Mouse (Mus musculus) liver, embryonic 16.5 days (tissue): ENCODE measurements around the gene Fcrls. TPM values are rescaled to one million over a fixed set of nuclear protein-coding genes. Genes with fewer than 3 reads are reported as not detected.

Experiments used
- ATAC-seq: fragments of 200-750 bp; cut with Nextera tagmentation; 2 replicates; pipeline ENCODE4 v1.8.0; 2017; ENCODE audit warnings: low read depth, mild to moderate bottlenecking, moderate number of reproducible peaks, moderate library complexity
- H3K27ac ChIP-seq: fragments of 300-500 bp; sonication (generic); 2 replicates; pipeline ENCODE4 v1.5.1; 2014; ENCODE audit warnings: mild to moderate bottlenecking, low read length
- H3K27me3 ChIP-seq: fragments of 300-500 bp; sonication (generic); 2 replicates; pipeline ENCODE4 v1.6.1; 2014; ENCODE audit warnings: low read depth, low read length, mixed read lengths; ENCODE audit not compliant: control insufficient read depth, insufficient read depth
- H3K36me3 ChIP-seq: fragments of 300-500 bp; sonication (generic); 2 replicates; pipeline ENCODE4 v1.6.1; 2014; ENCODE audit warnings: mild to moderate bottlenecking; ENCODE audit not compliant: control insufficient read depth, insufficient read depth
- H3K4me1 ChIP-seq: fragments of 300-500 bp; sonication (generic); 2 replicates; pipeline ENCODE4 v1.6.1; 2014; ENCODE audit warnings: low read depth, low read length, mixed read lengths; ENCODE audit not compliant: control insufficient read depth
- H3K4me2 ChIP-seq: fragments of 300-500 bp; sonication (generic); 2 replicates; pipeline ENCODE4 v1.6.1; 2014; ENCODE audit warnings: low read depth, low read length, mixed read lengths
- H3K4me3 ChIP-seq: fragments of 300-500 bp; sonication (generic); 2 replicates; pipeline ENCODE4 v1.5.1; 2014; ENCODE audit warnings: low read depth, mild to moderate bottlenecking, low read length
- H3K9ac ChIP-seq: fragments of 300-500 bp; sonication (generic); 2 replicates; pipeline ENCODE4 v1.6.1; 2014; ENCODE audit warnings: low read depth, low read length
- H3K9me3 ChIP-seq: fragments of 300-500 bp; sonication (generic); replicated peaks from 2 replicates; pipeline ENCODE4 v1.6.1; 2016; ENCODE audit warnings: low read length; ENCODE audit not compliant: control insufficient read depth
- WGBS: fragments of 180-500 bp; shearing (Covaris S2); extraction: QIAGEN DNeasy Blood & Tissue Kit; methylation state at CpG from one replicate; pipeline ENCODE4 v1.1.7; 2014; ENCODE audit not compliant: insufficient replicate concordance; 5-methylcytosine and 5-hydroxymethylcytosine counted together
- polyA plus RNA-seq: library from polyadenylated mRNA; unstranded; fragments of >200 nt; fragmentation: Nextera tagmentation; extraction: Ambion mirVana; gene quantifications from 2 replicates; pipeline ENCODE4 v1.2.1, GENCODE M21; 2015

Fcrls gene
- 0.54 and 0.74 TPM in 2 replicates for polyA plus RNA-seq

DNA sequence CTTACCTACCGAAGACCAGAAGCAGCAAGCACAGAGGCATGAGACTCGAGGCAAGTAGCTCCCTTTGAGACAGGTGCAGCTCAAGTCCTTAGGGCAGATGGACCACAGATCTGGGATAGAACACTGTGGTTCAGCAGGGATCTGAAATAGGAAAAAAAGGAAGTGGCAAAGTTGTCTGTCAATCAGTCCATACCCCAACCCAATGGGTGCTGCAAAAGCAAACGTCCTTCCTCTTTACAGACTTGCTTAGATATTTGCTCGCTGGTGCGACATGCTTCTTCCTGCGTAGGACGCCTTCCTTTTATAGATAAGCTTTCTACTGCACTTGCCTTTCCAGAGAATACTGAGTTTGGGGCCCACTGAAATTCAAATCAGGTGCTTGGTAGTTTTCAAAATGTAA lies at the start of gene Fcrls:
Gene Fcrls (minus strand): TSS at position 303 of the 400 bp plus-strand sequence.
- Histone ChIP-seq H3K9me3 (no peaks in the 10 kb centered on the region), H3K4me2 (no peak within 1 kb of the TSS), H3K4me1 (no peaks in the 10 kb centered on the region), H3K4me3 (no peak within 1 kb of the TSS), H3K9ac (no peak within 1 kb of the TSS), H3K36me3 (no peaks in the 10 kb centered on the region), H3K27ac (no peak within 1 kb of the TSS), H3K27me3 (no peaks in the 10 kb centered on the region)
- no peak for ATAC-seq
- 13% methylated on average over 7 of the region's 7 CpGs for WGBS

DNA sequence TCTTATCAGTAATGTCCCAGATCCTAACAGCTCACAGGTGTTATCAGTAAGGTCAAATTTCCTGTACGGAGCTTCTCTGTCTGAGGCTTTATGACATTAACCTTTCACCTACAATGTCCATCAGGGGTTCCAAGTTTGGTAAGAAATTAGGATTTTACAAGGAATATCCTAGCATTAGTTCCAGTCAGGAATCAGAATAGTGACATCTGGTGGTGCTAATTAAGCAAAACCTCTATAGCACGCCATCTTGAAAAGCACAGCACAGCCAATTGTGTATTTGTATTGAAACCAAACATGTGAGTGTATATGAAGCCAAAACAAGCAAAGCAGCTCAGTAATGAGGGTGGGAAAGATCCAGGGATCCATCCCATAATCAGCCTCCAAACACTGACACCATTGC lies 46.4 kb upstream of the Fcrls start:
- no peak overlapping the region for H3K4me3 ChIP-seq
- H3K4me1 ChIP-seq: no peaks in the 10 kb centered on the region
- no peak overlapping the region for H3K9ac ChIP-seq
- no peak for ATAC-seq
- no peaks in the 10 kb centered on the region for H3K9me3 ChIP-seq
- H3K4me2 ChIP-seq: no peak overlapping the region
- no peaks in the 10 kb centered on the region for H3K36me3 ChIP-seq
- no peaks in the 10 kb centered on the region for H3K27me3 ChIP-seq
- 56% methylated on average over 2 of the region's 2 CpGs for WGBS
- no peak overlapping the region for H3K27ac ChIP-seq

DNA sequence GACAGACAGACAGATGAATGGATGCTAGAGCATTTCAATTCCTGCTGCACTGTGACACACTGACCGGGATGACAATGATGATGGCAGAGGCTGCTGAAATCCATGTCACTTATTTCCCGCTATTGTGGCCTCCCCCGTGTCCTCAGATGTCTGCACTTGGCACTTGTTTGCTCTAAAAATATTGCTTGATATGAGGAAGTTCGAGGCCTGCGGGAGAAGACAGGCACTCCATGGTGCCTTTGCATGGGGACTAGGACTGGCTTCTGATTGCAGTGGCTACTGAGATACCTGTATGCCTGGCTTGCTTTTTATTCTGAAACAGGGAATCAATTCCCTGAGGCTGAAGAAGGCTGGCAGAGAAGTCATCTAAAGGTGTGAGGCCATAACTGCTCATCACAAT lies 36.4 kb upstream of the Fcrls start:
- Histone ChIP-seq H3K36me3 (no peaks in the 10 kb centered on the region), H3K27me3 (no peaks in the 10 kb centered on the region), H3K4me2 (no peak overlapping the region), H3K9ac (no peak overlapping the region), H3K27ac (no peak overlapping the region), H3K9me3 (no peaks in the 10 kb centered on the region), H3K4me1 (no peaks in the 10 kb centered on the region), H3K4me3 (no peak overlapping the region)
- WGBS: 36% methylated on average over 5 of the region's 5 CpGs
- ATAC-seq: no peak

DNA sequence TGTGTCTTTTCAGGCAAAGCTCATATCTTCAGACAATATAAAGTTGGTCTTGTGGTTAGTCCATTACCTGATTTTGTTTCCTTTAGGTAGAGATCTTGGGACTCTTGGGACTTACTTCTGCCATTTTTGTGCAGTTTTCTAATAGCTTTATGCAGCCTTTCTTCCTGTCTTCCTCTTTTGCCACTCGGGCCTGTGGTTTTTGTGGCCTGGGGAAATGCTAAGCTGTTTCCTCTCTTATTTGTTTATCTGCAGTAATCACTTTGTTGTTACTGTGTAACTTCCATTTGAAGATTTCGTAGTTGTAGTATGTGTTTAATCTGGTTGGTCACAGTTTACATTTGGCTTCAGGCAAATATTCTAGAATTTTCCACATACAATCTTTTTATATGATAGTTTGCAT lies 10.8 kb upstream of the Fcrls start:
- H3K27ac ChIP-seq: no peak overlapping the region
- no peak overlapping the region for H3K4me2 ChIP-seq
- H3K27me3 ChIP-seq: no peaks in the 10 kb centered on the region
- 10% methylated on average over 2 of the region's 2 CpGs for WGBS
- H3K36me3 ChIP-seq: no peaks in the 10 kb centered on the region
- no peaks in the 10 kb centered on the region for H3K9me3 ChIP-seq
- ATAC-seq: no peak
- H3K9ac ChIP-seq: no peak overlapping the region
- H3K4me3 ChIP-seq: no peak overlapping the region
- no peaks in the 10 kb centered on the region for H3K4me1 ChIP-seq

DNA sequence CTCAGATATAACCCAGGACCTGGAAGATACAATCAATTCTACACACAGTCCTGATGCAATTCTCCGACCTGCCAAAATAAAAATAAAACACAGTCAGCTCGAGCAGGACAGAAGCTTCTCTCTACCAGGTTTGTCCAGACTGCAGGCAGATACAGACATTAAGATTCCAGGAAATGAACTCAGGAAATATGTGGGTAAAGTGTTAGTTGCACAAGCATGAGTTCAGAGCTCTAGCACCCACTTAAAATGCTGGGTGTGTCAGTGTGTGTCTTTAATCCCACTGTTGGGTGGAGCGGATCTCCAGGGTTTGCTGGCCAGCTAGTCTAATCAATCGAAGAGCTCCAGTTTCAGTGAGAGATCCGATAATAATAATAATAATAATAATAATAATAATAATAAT lies 3.0 kb upstream of the Fcrls start:
- no peaks in the 10 kb centered on the region for H3K9me3 ChIP-seq
- H3K27me3 ChIP-seq: no peaks in the 10 kb centered on the region
- WGBS: 33% methylated on average over 5 of the region's 5 CpGs
- no peaks in the 10 kb centered on the region for H3K4me1 ChIP-seq
- no peaks in the 10 kb centered on the region for H3K36me3 ChIP-seq
- H3K27ac ChIP-seq: no peak overlapping the region
- H3K4me2 ChIP-seq: no peak overlapping the region
- H3K4me3 ChIP-seq: no peak overlapping the region
- ATAC-seq: no peak
- H3K9ac ChIP-seq: no peak overlapping the region

DNA sequence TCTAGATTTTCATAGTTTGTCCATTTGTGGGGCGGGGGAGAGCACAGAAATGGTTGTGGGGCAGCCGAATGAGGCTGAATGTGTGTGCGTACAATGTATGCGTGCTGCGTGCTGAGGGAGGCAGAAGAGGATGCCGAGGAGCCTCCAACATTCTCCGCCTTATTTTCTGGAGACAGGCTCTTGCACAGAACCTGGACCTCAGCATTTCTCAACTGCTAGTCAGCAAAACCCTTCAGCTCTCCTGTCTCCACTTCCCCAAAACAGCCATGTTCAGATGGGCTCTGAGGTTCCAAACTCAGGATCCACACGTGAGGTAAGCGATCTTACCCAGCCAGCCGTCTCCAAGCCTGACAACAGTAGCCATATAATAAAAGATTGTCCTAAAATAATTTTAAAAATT lies 8.3 kb downstream of the Fcrls start:
- Histone ChIP-seq H3K9ac (no peak overlapping the region), H3K9me3 (no peaks in the 10 kb centered on the region), H3K4me2 (no peak overlapping the region), H3K27ac (no peak overlapping the region), H3K36me3 (no peaks in the 10 kb centered on the region), H3K4me1 (no peaks in the 10 kb centered on the region), H3K4me3 (no peak overlapping the region), H3K27me3 (no peaks in the 10 kb centered on the region)
- no peak for ATAC-seq
- 63% methylated on average over 10 of the region's 10 CpGs for WGBS

DNA sequence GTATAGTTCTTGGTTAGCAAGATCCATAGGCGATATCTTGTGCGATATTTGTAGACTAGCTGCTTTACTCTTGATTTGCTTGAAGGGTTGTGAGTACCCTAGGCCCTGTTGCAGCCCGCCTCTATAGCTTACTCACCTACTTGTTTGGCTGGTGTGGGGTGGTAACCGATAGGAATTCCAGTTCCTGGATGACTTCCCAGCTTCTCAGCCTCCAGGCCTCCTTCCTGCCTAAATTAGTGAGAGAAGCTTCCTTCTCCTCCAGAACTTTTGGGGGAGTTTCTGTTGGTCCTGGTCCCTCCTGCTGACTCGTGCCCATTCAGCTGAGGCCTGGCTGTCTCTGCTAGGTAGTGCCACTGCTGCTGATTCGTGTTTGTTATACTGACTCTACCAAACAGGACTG lies 14.0 kb downstream of the Fcrls start:
- no peaks in the 10 kb centered on the region for H3K9me3 ChIP-seq
- H3K27ac ChIP-seq: no peak overlapping the region
- no peaks in the 10 kb centered on the region for H3K4me1 ChIP-seq
- no peak for ATAC-seq
- H3K36me3 ChIP-seq: no peaks in the 10 kb centered on the region
- H3K9ac ChIP-seq: no peak overlapping the region
- H3K27me3 ChIP-seq: no peaks in the 10 kb centered on the region
- H3K4me3 ChIP-seq: no peak overlapping the region
- 66% methylated on average over 6 of the region's 6 CpGs for WGBS
- no peak overlapping the region for H3K4me2 ChIP-seq

DNA sequence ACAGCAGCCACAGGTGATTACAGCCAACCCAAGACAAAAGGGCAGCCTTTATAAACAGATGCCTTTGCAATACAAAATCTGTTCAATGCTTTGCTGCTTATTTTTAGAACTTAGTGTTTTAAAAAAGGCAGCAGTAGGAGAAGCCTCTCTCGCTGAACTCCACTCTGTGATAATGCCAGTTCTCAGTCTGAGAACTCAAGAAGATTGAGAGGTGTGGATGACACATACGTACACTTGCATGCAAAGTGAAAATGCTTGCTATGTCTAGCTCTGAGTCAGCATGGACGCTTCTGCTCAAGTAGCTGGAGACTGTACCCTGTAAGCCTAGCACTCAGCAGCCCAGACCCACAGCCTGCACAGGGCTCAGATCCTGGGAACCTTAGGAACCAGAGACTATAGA lies 16.2 kb downstream of the Fcrls start:
- Histone ChIP-seq H3K4me3 (no peak overlapping the region), H3K27ac (no peak overlapping the region), H3K9ac (no peak overlapping the region), H3K4me1 (no peaks in the 10 kb centered on the region), H3K9me3 (no peaks in the 10 kb centered on the region), H3K27me3 (no peaks in the 10 kb centered on the region), H3K4me2 (no peak overlapping the region), H3K36me3 (no peaks in the 10 kb centered on the region)
- no peak for ATAC-seq
- 59% methylated on average over 3 of the region's 3 CpGs for WGBS

DNA sequence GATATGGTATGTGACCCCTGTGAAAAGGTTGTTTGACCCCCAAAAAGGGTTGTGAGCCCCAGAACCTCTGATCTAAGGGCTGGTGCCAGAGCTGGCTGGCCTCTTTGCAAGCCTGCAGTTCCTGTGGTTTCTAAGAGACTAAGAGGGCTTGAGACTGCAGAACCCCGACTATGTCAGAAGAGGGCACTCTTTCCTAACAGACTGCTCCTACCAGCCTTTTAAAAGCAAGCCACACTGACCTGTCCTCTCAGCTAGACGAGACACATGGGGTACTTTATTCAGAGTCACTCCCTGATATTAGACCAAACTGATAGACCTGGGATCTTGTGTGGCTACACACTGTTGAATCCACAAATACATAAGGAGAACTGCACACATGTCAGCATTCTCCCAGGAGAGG lies 19.9 kb downstream of the Fcrls start:
- Histone ChIP-seq H3K4me3 (no peak overlapping the region), H3K4me2 (no peak overlapping the region)
- WGBS: 1% methylated on average over 2 of the region's 2 CpGs

DNA sequence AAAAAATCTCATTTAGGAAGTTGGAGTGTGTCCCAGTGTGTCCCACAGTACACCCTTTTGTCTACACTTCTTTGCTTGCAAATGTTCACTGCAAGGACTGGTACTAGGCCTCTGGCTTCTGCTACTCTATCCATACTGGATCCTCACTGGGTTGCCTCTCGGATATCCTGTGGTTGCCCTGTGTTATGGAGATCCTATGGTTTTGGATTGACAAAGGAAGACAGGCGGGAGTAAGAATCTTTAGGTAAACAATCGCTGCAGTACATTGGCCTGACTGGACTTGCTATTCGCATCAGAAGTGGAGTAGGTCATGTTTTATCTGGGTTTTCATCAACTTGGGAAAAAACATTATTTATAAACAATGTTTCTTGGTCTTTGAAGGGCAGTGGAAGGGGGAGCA lies 22.6 kb downstream of the Fcrls start:
- H3K4me3 ChIP-seq: no peak overlapping the region
- WGBS: 66% methylated on average over 4 of the region's 4 CpGs
- H3K9ac ChIP-seq: no peak overlapping the region
- no peaks in the 10 kb centered on the region for H3K27me3 ChIP-seq
- ATAC-seq: no peak
- H3K27ac ChIP-seq: no peak overlapping the region
- H3K4me2 ChIP-seq: no peak overlapping the region
- H3K9me3 ChIP-seq: no peaks in the 10 kb centered on the region
- no peaks in the 10 kb centered on the region for H3K36me3 ChIP-seq
- H3K4me1 ChIP-seq: no peaks in the 10 kb centered on the region

More for the DNA sequence above, 19.9 kb downstream of the Fcrls start:
- no peaks in the 10 kb centered on the region for H3K9me3 ChIP-seq
- H3K9ac ChIP-seq: no peak overlapping the region
- no peak for ATAC-seq
- H3K36me3 ChIP-seq: no peaks in the 10 kb centered on the region
- no peaks in the 10 kb centered on the region for H3K4me1 ChIP-seq
- no peaks in the 10 kb centered on the region for H3K27me3 ChIP-seq
- no peak overlapping the region for H3K27ac ChIP-seq
